Mouse (Mus musculus): Measurements from ENCODE around the gene C8a.

DNA sequence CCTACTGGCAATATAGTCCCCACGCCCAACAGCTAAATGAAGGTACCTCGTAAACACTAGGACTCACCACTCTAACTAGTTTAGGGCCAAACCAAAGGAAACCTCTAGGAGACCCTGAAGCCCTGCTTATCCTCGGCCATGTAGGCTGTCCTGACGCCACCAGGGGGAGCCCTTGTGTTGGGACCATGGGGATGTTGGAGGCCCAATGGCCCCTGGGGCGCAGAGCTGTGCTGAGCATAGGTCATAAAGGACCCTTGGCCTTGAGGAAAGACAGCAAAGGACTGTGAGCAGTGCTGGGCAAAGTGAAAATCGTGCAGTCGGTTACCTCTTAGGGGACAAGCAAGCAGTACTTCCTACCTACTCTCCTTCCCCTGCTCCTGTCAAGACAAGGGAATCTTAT, 35.5 kb upstream of the C8a start:
- TF ChIP-seq TAL1 (conservative IDR thresholded peaks at IDR 0.05; ENCODE audit: low read depth, low read length) (no peak), CTCF (IDR thresholded peaks at IDR 0.05; ENCODE audit: low read depth, low read length) (no peak), POLR2AphosphoS5 (IDR thresholded peaks at IDR 0.05; ENCODE audit: insufficient replicate concordance, low read depth, low read length) (no peak), GATA1 (IDR thresholded peaks at IDR 0.05; ENCODE audit: borderline replicate concordance, low read length) (no peak)
